Mouse (Mus musculus) intestine, embryonic 15.5 days (tissue): ENCODE measurements at regions not wholly inside any gene's neighbourhood (a gene's known extent, or its start where the extent isn't known, plus 50 kb on each side); places are given as distances from the start of the nearest gene placed in this dataset.

Source experiments
- ATAC-seq: fragments of 200-750 bp; cut with Nextera tagmentation; 2 replicates; pipeline ENCODE4 v1.8.0; 2017; ENCODE audit warnings: moderate TSS enrichment, moderate library complexity
- H3K27ac ChIP-seq: fragments of 300-500 bp; sonication (generic); 2 replicates; pipeline ENCODE4 v1.5.1; 2015; ENCODE audit warnings: mild to moderate bottlenecking, inconsistent platforms
- H3K27me3 ChIP-seq: fragments of 300-500 bp; sonication (generic); replicated peaks from 2 replicates; pipeline ENCODE4 v1.6.1; 2015; ENCODE audit warnings: inconsistent platforms
- H3K36me3 ChIP-seq: fragments of 300-500 bp; sonication (generic); 2 replicates; pipeline ENCODE4 v1.6.1; 2015; ENCODE audit warnings: inconsistent platforms
- H3K4me1 ChIP-seq: fragments of 300-500 bp; sonication (generic); replicated peaks from 2 replicates; pipeline ENCODE4 v1.6.1; 2015; ENCODE audit warnings: inconsistent platforms
- H3K4me2 ChIP-seq: fragments of 300-500 bp; sonication (generic); replicated peaks from 2 replicates; pipeline ENCODE4 v1.6.1; 2015; ENCODE audit warnings: mild to moderate bottlenecking, inconsistent platforms
- H3K4me3 ChIP-seq: fragments of 300-500 bp; sonication (generic); replicated peaks from 2 replicates; pipeline ENCODE4 v1.5.1; 2015; ENCODE audit warnings: inconsistent platforms
- H3K9ac ChIP-seq: fragments of 300-500 bp; sonication (generic); 2 replicates; pipeline ENCODE4 v1.6.1; 2015; ENCODE audit warnings: inconsistent platforms
- H3K9me3 ChIP-seq: fragments of 300-500 bp; sonication (generic); 2 replicates; pipeline ENCODE4 v1.6.1; 2016; ENCODE audit warnings: inconsistent platforms
- WGBS: fragments of 180-500 bp; shearing (Covaris S2); methylation state at CpG from one replicate; pipeline ENCODE4 v1.1.7; 2015; 5-methylcytosine and 5-hydroxymethylcytosine counted together

DNA sequence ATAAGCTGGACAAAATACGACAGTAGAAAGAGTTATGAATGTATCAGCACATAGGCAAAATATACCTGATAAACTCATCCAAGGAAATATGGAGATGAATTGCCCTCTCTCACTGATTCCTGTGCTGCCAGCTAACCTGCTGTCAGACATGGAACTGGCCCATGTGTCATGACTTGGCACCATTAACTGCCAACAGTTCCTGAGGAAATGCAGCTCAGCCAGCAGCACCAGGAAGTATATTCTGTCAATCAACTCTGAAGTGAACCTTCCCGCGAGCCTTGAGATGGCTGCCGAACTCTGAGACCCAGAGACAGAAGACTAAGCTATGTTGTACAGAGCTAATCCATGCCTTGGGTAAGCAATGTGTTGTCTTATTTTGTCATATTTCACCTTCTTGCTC, 292.4 kb downstream of the Klf6 start:
- H3K4me3 ChIP-seq: no peak overlapping the region
- H3K27ac ChIP-seq: no peak overlapping the region
- WGBS: 78% methylated on average over 4 of the region's 4 CpGs
- ATAC-seq: no peak
- H3K4me1 ChIP-seq: no peaks in the 10 kb centered on the region
- no peak overlapping the region for H3K9ac ChIP-seq
- no peak overlapping the region for H3K4me2 ChIP-seq
- no peaks in the 10 kb centered on the region for H3K36me3 ChIP-seq
- no peaks in the 10 kb centered on the region for H3K27me3 ChIP-seq
- no peaks in the 10 kb centered on the region for H3K9me3 ChIP-seq

DNA sequence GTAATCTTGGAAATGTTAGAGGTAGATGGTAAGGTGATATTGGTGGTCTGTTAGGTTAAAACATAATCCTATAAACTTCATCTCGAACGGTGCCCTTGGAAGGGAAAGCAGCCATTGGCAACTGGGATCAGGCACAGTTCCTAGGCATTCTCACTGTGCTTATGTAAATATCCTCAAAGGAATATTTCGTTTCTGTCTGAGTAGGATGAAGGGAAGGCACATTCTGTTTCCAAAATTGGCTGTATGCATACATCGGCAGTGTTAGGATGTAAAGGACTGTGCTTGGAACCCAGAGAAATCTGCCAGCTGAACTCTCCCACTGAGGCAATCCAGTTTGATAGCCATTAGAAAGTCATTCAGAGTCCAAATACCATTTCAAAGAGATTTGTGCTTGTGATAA, 294.9 kb downstream of the Klf6 start:
- Histone ChIP-seq H3K9ac (no peak overlapping the region), H3K4me2 (no peak overlapping the region), H3K27ac (no peak overlapping the region), H3K4me1 (no peaks in the 10 kb centered on the region), H3K27me3 (no peaks in the 10 kb centered on the region), H3K4me3 (no peak overlapping the region), H3K36me3 (no peaks in the 10 kb centered on the region), H3K9me3 (no peaks in the 10 kb centered on the region)
- no peak for ATAC-seq
- 74% methylated on average over 4 of the region's 4 CpGs for WGBS

DNA sequence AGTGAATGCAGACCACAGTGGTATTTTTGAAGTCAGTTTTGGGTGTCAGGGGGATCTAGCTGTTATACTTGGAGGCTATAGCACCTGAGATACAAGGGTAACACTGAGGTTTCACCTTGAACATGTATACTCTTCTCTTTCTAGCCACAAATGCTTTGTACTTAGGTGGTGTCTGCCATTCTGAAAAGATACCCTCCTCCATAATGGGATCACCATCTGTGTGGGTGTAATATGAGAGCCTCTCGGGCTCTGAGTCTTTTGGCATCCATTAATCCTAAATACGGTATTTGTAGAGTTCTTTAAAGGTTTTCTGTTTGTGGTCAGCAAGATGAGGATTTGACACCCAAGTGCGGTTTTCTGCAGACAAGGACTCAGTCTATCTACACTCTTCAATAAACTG, 295.7 kb downstream of the Klf6 start:
- Histone ChIP-seq H3K36me3 (no peaks in the 10 kb centered on the region), H3K4me1 (no peaks in the 10 kb centered on the region), H3K27ac (no peak overlapping the region), H3K9me3 (no peaks in the 10 kb centered on the region), H3K27me3 (no peaks in the 10 kb centered on the region), H3K4me3 (no peak overlapping the region), H3K9ac (no peak overlapping the region), H3K4me2 (no peak overlapping the region)
- WGBS: 69% methylated on average over 3 of the region's 3 CpGs
- ATAC-seq: no peak

DNA sequence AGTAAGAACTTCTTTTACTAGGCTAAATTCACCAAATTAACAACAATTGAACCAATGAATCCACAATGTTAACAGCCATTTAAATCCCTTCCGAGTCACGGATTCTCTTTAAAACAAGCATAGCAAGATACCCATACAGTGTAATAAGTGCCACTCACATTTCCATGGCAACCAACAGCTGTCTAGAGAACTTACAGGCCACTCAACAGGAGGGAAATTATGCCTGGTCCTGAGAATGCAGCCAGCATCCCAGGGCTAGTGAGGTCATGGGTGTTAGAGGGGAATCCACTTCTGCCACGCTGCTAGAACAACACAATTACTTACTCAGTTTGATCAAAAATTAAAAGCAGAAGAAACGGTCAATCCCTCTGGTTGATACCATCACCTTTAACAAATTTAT, 296.7 kb downstream of the Klf6 start:
- no peaks in the 10 kb centered on the region for H3K9me3 ChIP-seq
- no peak overlapping the region for H3K9ac ChIP-seq
- no peaks in the 10 kb centered on the region for H3K36me3 ChIP-seq
- 53% methylated on average over 4 of the region's 4 CpGs for WGBS
- no peak overlapping the region for H3K4me3 ChIP-seq
- H3K4me1 ChIP-seq: no peaks in the 10 kb centered on the region
- H3K4me2 ChIP-seq: no peak overlapping the region
- no peak for ATAC-seq
- H3K27ac ChIP-seq: no peak overlapping the region
- H3K27me3 ChIP-seq: no peaks in the 10 kb centered on the region

DNA sequence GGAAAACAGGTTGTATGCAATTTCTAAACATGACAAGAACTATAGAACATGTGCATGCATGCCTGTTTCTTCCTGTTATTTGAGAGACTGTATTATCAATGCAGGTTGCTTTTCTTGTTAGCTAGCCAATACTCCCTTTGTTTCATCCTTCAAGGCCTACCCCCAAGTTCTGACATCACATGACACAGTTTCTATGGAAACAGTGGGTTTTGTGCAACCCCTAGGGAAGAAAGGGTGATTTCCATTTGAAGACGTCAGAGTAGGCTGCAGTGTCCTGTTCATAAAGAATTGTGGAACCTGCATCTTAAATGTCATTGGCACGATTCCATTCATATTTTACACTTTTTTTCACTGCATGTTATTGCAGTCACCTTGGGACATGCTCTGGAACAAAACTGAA, 298.1 kb downstream of the Klf6 start:
- Histone ChIP-seq H3K4me1 (no peaks in the 10 kb centered on the region), H3K9ac (no peak overlapping the region), H3K9me3 (no peaks in the 10 kb centered on the region), H3K27ac (no peak overlapping the region), H3K4me2 (no peak overlapping the region), H3K4me3 (no peak overlapping the region), H3K36me3 (no peaks in the 10 kb centered on the region), H3K27me3 (no peaks in the 10 kb centered on the region)
- WGBS: 59% methylated on average over 2 of the region's 2 CpGs
- ATAC-seq: no peak

DNA sequence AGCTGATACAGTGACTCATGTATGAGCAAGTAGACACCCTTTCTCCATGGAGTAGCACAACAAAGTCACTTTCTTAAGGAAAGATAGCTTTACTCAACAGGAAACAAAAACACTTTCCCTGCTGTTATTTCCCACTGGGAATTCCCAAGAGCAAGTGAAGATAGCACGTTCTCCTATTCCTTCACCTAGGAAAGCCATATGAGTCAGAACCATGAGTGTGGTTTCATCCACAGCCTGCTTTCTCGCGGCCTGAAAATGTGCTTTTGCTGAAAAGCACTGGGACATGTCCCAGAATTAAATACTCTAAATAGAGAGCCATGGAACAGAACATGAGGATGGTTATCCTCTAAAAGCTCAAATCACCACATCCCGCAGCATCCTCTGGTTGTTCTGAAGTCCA, 304.6 kb downstream of the Klf6 start:
- H3K36me3 ChIP-seq: no peaks in the 10 kb centered on the region
- no peak overlapping the region for H3K4me3 ChIP-seq
- H3K27me3 ChIP-seq: no peaks in the 10 kb centered on the region
- no peak overlapping the region for H3K27ac ChIP-seq
- H3K4me2 ChIP-seq: no peak overlapping the region
- H3K4me1 ChIP-seq: no peaks in the 10 kb centered on the region
- H3K9ac ChIP-seq: no peak overlapping the region
- WGBS: 87% methylated on average over 4 of the region's 4 CpGs
- ATAC-seq: no peak
- no peaks in the 10 kb centered on the region for H3K9me3 ChIP-seq

DNA sequence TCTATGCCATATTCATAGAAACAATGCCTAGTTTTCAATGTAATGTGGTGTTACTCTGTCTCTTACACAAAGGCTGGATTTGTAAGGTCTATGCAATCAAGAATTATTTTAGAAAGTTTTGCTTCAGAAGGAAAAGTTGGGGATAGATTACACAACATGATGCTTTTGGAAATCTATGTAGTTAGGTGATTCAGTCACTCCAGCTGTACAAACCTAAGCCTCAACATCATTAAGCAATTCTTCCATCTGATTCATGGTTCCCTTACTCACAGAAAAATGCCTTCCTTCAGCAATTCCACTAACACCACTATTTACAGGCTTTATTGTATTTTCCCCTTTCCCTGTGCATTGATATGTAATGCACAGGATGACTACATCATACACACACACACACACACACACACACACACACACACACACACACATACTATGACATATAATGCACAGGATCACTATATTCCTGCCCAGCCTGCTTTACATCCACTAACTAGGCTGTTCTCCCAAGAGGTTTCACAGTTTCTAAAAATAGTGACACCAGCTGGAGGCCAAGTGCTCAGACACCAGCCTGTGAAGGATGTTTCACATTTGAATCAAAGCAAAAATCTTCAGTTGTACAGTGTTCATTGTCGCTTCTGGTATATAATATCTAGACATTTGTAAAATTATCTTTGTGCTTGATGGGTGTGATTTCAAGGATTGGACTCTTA, 305.9 kb downstream of the Klf6 start:
- no peaks in the 10 kb centered on the region for H3K4me1 ChIP-seq
- H3K4me3 ChIP-seq: no peak overlapping the region
- WGBS: 79% methylated on average over 1 of the region's 1 CpGs
- no peaks in the 10 kb centered on the region for H3K9me3 ChIP-seq
- H3K9ac ChIP-seq: no peak overlapping the region
- no peaks in the 10 kb centered on the region for H3K27me3 ChIP-seq
- no peak overlapping the region for H3K4me2 ChIP-seq
- no peaks in the 10 kb centered on the region for H3K36me3 ChIP-seq
- ATAC-seq: no peak
- H3K27ac ChIP-seq: no peak overlapping the region

DNA sequence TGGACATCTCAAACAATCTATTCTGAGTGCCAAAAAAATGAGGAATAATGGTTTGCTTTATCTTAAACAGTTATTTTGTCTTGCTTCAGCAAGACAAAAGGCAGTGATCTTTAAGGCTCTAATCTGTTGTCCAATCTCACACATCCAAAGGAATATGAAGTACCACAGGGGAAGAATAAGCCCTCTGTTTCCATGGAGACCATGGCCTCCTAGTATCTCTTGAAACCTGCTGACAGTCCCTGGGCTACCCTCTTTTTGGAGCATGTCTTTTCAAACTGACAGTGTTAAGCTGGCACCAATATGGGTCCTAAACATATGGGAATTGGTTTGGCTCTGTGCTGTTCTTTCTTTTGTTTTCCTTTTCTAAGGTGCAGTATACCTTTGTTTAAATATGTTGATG, 311.8 kb downstream of the Klf6 start:
- no peak overlapping the region for H3K4me3 ChIP-seq
- H3K36me3 ChIP-seq: no peaks in the 10 kb centered on the region
- H3K9ac ChIP-seq: no peak overlapping the region
- no peaks in the 10 kb centered on the region for H3K9me3 ChIP-seq
- H3K4me1 ChIP-seq: no peaks in the 10 kb centered on the region
- no peak overlapping the region for H3K4me2 ChIP-seq
- no peak overlapping the region for H3K27ac ChIP-seq
- H3K27me3 ChIP-seq: no peaks in the 10 kb centered on the region
- no peak for ATAC-seq

DNA sequence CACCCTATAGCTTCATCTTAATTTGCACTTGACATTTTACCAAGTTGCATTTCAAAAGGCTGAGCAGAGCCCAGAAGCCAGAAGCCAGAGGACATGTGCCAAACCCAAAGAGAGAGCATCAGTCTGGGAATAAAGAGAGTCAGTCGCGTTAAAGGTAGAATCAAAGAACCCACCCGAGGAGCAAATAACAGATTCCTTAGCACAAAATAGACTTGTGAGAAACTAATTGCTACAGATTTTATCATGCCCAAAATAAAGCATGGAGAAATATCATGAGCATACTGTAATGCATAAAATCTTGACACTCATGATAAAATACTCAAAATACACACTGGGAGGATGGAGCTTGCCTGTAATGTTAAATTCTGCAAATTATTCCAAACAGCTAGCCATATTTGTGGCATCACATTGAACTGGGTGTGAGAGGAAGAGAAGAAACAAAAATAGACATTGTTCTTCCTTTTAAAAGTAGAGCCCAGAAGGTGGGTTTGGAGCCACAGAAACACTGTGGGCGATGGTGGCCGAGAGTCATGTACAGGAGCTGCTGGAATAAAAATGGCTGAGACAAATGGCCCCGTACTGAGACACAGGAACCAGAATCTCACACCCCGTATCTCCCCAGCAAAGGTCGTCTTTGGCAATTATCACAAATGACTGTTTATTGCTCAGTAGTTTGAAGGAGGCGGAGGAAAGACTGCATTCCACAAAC, 317.2 kb downstream of the Klf6 start:
- no peak overlapping the region for H3K27ac ChIP-seq
- no peaks in the 10 kb centered on the region for H3K9me3 ChIP-seq
- H3K36me3 ChIP-seq: no peaks in the 10 kb centered on the region
- 64% methylated on average over 9 of the region's 9 CpGs for WGBS
- no peak overlapping the region for H3K9ac ChIP-seq
- no peak overlapping the region for H3K4me3 ChIP-seq
- no peak overlapping the region for H3K4me2 ChIP-seq
- no peak for ATAC-seq
- H3K27me3 ChIP-seq: no peaks in the 10 kb centered on the region
- no peaks in the 10 kb centered on the region for H3K4me1 ChIP-seq

DNA sequence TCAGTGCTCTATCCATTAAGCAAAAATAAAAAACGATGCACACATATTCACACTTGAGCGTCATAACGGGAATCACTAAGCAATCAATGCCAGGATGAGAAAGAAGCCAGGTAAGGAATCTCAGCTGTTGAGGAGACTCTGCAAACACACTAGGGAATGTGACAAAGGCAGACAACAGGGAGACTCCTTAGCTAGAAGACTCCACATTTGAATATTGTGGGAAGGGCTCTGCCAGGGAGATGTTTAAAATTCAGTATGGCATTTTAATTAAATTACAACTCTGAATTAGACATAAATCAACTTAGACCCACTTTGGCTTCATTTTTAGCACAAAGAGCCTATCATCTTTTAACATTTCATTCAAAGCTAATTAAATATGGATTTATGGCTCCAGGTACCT, 327.9 kb downstream of the Klf6 start:
- ATAC-seq: no peak
- Histone ChIP-seq H3K9me3 (no peaks in the 10 kb centered on the region), H3K9ac (no peak overlapping the region), H3K4me1 (0 out of 2 replicates have a peak, but pooled peaks cover 3% of the 10 kb centered on the region), H3K27me3 (no peaks in the 10 kb centered on the region), H3K4me2 (no peak overlapping the region), H3K36me3 (no peaks in the 10 kb centered on the region), H3K4me3 (no peak overlapping the region), H3K27ac (no peak overlapping the region)
- WGBS: 73% methylated on average over 3 of the region's 3 CpGs

DNA sequence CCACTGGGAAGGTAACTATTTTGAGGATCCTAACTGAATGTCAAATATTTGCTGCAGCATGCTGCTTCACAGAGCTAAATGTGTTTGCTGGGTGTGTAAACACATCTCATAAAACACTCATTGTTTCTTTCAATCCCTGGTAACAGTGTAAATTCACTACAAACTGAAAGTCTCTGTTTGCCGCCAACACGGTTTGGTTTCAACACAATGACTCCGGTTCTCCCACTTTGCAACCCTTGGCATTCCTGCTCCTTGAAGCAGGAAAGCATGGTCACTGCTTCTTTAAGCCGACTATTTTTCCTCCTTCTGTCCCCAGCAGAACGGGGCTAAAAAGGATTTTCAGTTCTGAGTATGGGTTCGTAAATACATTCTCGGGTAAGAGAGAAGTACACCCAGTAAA, 328.3 kb downstream of the Klf6 start:
- H3K9ac ChIP-seq: no peak overlapping the region
- H3K36me3 ChIP-seq: no peaks in the 10 kb centered on the region
- no peak overlapping the region for H3K4me3 ChIP-seq
- ATAC-seq: no peak
- no peaks in the 10 kb centered on the region for H3K27me3 ChIP-seq
- 0 out of 2 replicates have a peak, but pooled peaks cover 3% of the 10 kb centered on the region for H3K4me1 ChIP-seq
- no peak overlapping the region for H3K4me2 ChIP-seq
- 38% methylated on average over 7 of the region's 7 CpGs for WGBS
- H3K27ac ChIP-seq: no peak overlapping the region
- no peaks in the 10 kb centered on the region for H3K9me3 ChIP-seq

DNA sequence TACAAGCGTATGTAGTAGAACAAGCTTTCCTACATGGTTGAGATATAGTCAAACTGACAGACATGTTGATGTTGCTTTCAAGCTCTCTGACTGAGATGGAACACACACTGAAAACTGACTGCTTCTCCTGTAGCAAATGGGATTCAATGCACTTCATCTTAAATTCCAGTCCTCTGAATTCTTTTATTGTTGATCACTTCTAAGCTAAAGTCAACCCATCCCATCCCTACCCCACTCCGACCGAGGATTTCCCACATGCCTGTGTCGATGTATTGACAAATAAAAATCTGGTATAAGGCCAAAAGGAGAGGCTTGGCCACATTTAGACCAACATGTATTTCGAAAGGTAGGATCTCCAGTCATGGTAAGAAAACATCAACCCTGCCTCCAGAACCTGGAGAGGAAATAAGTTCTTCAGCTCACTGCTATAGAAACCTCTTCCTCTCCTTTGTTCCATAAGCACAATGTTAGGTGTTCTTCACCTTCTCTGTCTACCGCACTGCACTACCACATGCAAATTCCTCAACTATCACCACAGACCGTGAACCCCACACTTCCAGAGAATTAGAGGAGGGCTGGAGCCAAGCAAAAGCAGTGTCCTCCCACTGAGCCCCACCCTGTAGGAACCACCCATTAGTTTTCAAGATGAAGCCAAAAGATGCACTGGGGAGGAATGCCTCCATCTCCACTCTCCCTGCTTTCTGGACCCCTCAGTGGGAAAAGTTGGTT, 330.1 kb downstream of the Klf6 start:
- H3K36me3 ChIP-seq: no peaks in the 10 kb centered on the region
- no peak overlapping the region for H3K9ac ChIP-seq
- 0 out of 2 replicates have a peak, but pooled peaks cover 3% of the 10 kb centered on the region for H3K4me1 ChIP-seq
- no peak overlapping the region for H3K4me2 ChIP-seq
- H3K4me3 ChIP-seq: no peak overlapping the region
- H3K27ac ChIP-seq: no peak overlapping the region
- no peaks in the 10 kb centered on the region for H3K9me3 ChIP-seq
- no peak for ATAC-seq
- WGBS: 87% methylated on average over 7 of the region's 7 CpGs
- no peaks in the 10 kb centered on the region for H3K27me3 ChIP-seq
